Mouse (Mus musculus) heart, adult 9 months (tissue): ENCODE data around the gene Dnph1.
A peak's percentile ranks its signal among the peaks of the same experiment; 100 is the strongest.
"Not testable (repeated sequence)": the region's sequence is repeated elsewhere in the genome, so short reads cannot be mapped to it uniquely, and the experiment has no call there.

Source experiments
- DNase-seq, 2 experiments: peaks; one replicate each; pipeline ENCODE4 v3.0.0; 2022; ENCODE audit warnings: low spot score in 2 of 2

The Dnph1 gene

GRCm38 (mm10) chr17:46496623-46497434 lies at the start of gene Dnph1:
Gene Dnph1 (plus strand): TSS chr17:46496711.
- DNase-seq: peak; percentile 55 to 66

- no peak for DNase-seq
These were observed 43.8 kb upstream of the Dnph1 start for GRCm38 (mm10) chr17:46452683-46453082.

- no peak for DNase-seq
These were observed 43.1 kb upstream of the Dnph1 start for GRCm38 (mm10) chr17:46453302-46453948.

- no peak for DNase-seq
These were observed 42.5 kb upstream of the Dnph1 start for GRCm38 (mm10) chr17:46453970-46454411.

- DNase-seq: no peak
These were observed 42.0 kb upstream of the Dnph1 start for GRCm38 (mm10) chr17:46454539-46454938.

GRCm38 (mm10) chr17:46455110-46455691 lies 41.3 kb upstream of the Dnph1 start:
- no peak for DNase-seq

GRCm38 (mm10) chr17:46457791-46458190 lies 38.7 kb upstream of the Dnph1 start:
- DNase-seq: no peak

- peak in 1 of 2 experiments; percentile 35 for DNase-seq
These were observed 38.1 kb upstream of the Dnph1 start for GRCm38 (mm10) chr17:46458439-46458838.

GRCm38 (mm10) chr17:46460673-46461072 lies 35.8 kb upstream of the Dnph1 start:
- no peak for DNase-seq

- DNase-seq: no peak
These were observed 35.2 kb upstream of the Dnph1 start for GRCm38 (mm10) chr17:46461347-46461746.

- DNase-seq: peak; percentile 72 to 76
These were observed 34.3 kb upstream of the Dnph1 start for GRCm38 (mm10) chr17:46462226-46462625.

GRCm38 (mm10) chr17:46467830-46468229 lies 28.7 kb upstream of the Dnph1 start:
- no peak for DNase-seq

GRCm38 (mm10) chr17:46476601-46477000 lies 19.9 kb upstream of the Dnph1 start:
- no peak for DNase-seq

GRCm38 (mm10) chr17:46477286-46477685 lies 19.2 kb upstream of the Dnph1 start:
- no peak for DNase-seq

- DNase-seq: no peak
These were observed 12.9 kb upstream of the Dnph1 start for GRCm38 (mm10) chr17:46483561-46484001.

GRCm38 (mm10) chr17:46484021-46484431 lies 12.5 kb upstream of the Dnph1 start:
- DNase-seq: no peak

- DNase-seq: no peak
These were observed 12.0 kb upstream of the Dnph1 start for GRCm38 (mm10) chr17:46484461-46484875.

- DNase-seq: no peak
These were observed 9.5 kb upstream of the Dnph1 start for GRCm38 (mm10) chr17:46486995-46487394.

GRCm38 (mm10) chr17:46487431-46487830 lies 9.1 kb upstream of the Dnph1 start, which contains the start of gene Ttbk1:
Gene Ttbk1 (minus strand): TSS chr17:46487675.
- DNase-seq: no peak

GRCm38 (mm10) chr17:46495486-46495885 lies 1.0 kb upstream of the Dnph1 start:
- DNase-seq: no peak

- DNase-seq: not testable (repeated sequence)
These were observed 430 bp upstream of the Dnph1 start for GRCm38 (mm10) chr17:46496081-46496480.

- no peak for DNase-seq
These were observed 1.4 kb downstream of the Dnph1 start for GRCm38 (mm10) chr17:46497956-46498355.
